Mouse (Mus musculus) hindbrain, embryonic 16.5 days (tissue): Measurements from ENCODE around the gene Polr3g. TPM values are rescaled to one million over a fixed set of nuclear protein-coding genes. Genes with fewer than 3 reads are reported as not detected.
A peak's percentile ranks its signal among the peaks of the same experiment; 100 is the strongest.

ENCODE experiments used
- ATAC-seq: fragments of 200-750 bp; cut with Nextera tagmentation; 2 replicates; pipeline ENCODE4 v1.8.0; 2017; ENCODE audit warnings: moderate TSS enrichment, moderate library complexity
- H3K27ac ChIP-seq: fragments of 300-500 bp; sonication (generic); 2 replicates; pipeline ENCODE4 v1.5.1; 2014; ENCODE audit warnings: low read depth, mild to moderate bottlenecking, control low read depth, low read length, moderate library complexity
- H3K27me3 ChIP-seq: fragments of 300-500 bp; sonication (generic); replicated peaks from 2 replicates; pipeline ENCODE4 v1.6.1; 2014; ENCODE audit warnings: low read length; ENCODE audit not compliant: control insufficient read depth, insufficient read depth
- H3K36me3 ChIP-seq: fragments of 300-500 bp; sonication (generic); 2 replicates; pipeline ENCODE4 v1.6.1; 2014; ENCODE audit warnings: mild to moderate bottlenecking, low read length, moderate library complexity, mixed read lengths; ENCODE audit not compliant: control insufficient read depth, insufficient read depth
- H3K4me1 ChIP-seq: fragments of 300-500 bp; sonication (generic); 2 replicates; pipeline ENCODE4 v1.6.1; 2014; ENCODE audit warnings: low read depth, low read length; ENCODE audit not compliant: control insufficient read depth, insufficient read depth
- H3K4me2 ChIP-seq: fragments of 300-500 bp; sonication (generic); 2 replicates; pipeline ENCODE4 v1.6.1; 2014; ENCODE audit warnings: mild to moderate bottlenecking, low read length, control low read depth, moderate library complexity
- H3K4me3 ChIP-seq: fragments of 300-500 bp; sonication (generic); 2 replicates; pipeline ENCODE4 v1.5.1; 2014; ENCODE audit warnings: mild to moderate bottlenecking, low read length, control low read depth, moderate library complexity
- H3K9ac ChIP-seq: fragments of 300-500 bp; sonication (generic); 2 replicates; pipeline ENCODE4 v1.6.1; 2014; ENCODE audit warnings: low read depth, mild to moderate bottlenecking, control low read depth, low read length, moderate library complexity
- H3K9me3 ChIP-seq: fragments of 300-500 bp; sonication (generic); 2 replicates; pipeline ENCODE4 v1.6.1; 2014; ENCODE audit warnings: mild to moderate bottlenecking, low read length, moderate library complexity; ENCODE audit not compliant: control insufficient read depth
- WGBS: fragments of 180-500 bp; shearing (Covaris S2); extraction: QIAGEN DNeasy Blood & Tissue Kit; methylation state at CpG from one replicate; pipeline ENCODE4 v1.1.7; 2014; 5-methylcytosine and 5-hydroxymethylcytosine counted together
- polyA plus RNA-seq: library from polyadenylated mRNA; unstranded; fragments of >200 nt; fragmentation: Nextera tagmentation; extraction: Ambion mirVana; gene quantifications from 2 replicates; pipeline ENCODE4 v1.2.1, GENCODE M21; 2015

Gene Polr3g
- polyA plus RNA-seq, 1 experiment from 2014 or later, result 4.9 TPM

- no peaks in the 10 kb centered on the region for H3K36me3 ChIP-seq
- H3K9ac ChIP-seq, result no peak overlapping the region
- H3K4me3 ChIP-seq, result no peak overlapping the region
- H3K27ac ChIP-seq, result no peak overlapping the region
- no peak for ATAC-seq
- H3K4me1 ChIP-seq, result no peaks in the 10 kb centered on the region
- 62% methylated on average over 7 of the region's 7 CpGs for WGBS
- H3K4me2 ChIP-seq, result no peak overlapping the region
- H3K9me3 ChIP-seq, result no peaks in the 10 kb centered on the region
- no peaks in the 10 kb centered on the region for H3K27me3 ChIP-seq
Observed at GRCm38 (mm10) chr13:81703148-81703547, 7.7 kb downstream of the Polr3g start.

GRCm38 (mm10) chr13:81694446-81694845 lies 16.4 kb downstream of the Polr3g start:
- ATAC-seq, result no peak
- no peaks in the 10 kb centered on the region for H3K4me1 ChIP-seq
- H3K27me3 ChIP-seq, result no peaks in the 10 kb centered on the region
- H3K27ac ChIP-seq, result no peak overlapping the region
- no peak overlapping the region for H3K9ac ChIP-seq
- H3K4me3 ChIP-seq, result no peak overlapping the region
- 0 out of 2 replicates have a peak, but pooled peaks cover 2% of the 10 kb centered on the region for H3K9me3 ChIP-seq
- WGBS, result 90% methylated on average over 12 of the region's 12 CpGs
- H3K4me2 ChIP-seq, result no peak overlapping the region
- H3K36me3 ChIP-seq, result 0 out of 2 replicates have a peak, but pooled peaks cover 2% of the 10 kb centered on the region

DNA sequence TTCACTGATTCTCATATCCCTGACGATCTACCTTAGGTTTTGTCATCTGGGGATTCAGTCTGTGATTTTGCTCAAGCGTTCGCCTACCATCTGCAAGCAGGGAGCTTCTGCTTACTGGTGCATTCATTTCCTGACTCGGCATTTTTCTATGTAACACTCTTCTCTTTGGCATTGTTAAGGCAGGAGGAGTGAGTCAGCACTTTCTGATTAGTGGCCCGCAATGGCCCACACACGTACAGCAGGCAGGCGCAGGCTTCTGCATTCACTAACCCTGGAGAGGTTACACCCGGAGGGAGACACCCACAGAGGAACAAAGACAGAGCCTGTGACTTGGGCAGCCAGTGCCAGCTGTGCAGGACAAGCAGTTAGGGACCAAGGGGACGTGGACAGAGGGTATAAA lies 19.2 kb downstream of the Polr3g start:
- no peaks in the 10 kb centered on the region for H3K36me3 ChIP-seq
- no peaks in the 10 kb centered on the region for H3K27me3 ChIP-seq
- H3K9me3 ChIP-seq, result no peaks in the 10 kb centered on the region
- H3K9ac ChIP-seq, result no peak overlapping the region
- H3K4me1 ChIP-seq, result no peaks in the 10 kb centered on the region
- H3K4me2 ChIP-seq, result no peak overlapping the region
- H3K4me3 ChIP-seq, result no peak overlapping the region
- ATAC-seq, result peak; percentile 63; the same call in 1 of the 2 replicates
- 38% methylated on average over 9 of the region's 9 CpGs for WGBS
- no peak overlapping the region for H3K27ac ChIP-seq

DNA sequence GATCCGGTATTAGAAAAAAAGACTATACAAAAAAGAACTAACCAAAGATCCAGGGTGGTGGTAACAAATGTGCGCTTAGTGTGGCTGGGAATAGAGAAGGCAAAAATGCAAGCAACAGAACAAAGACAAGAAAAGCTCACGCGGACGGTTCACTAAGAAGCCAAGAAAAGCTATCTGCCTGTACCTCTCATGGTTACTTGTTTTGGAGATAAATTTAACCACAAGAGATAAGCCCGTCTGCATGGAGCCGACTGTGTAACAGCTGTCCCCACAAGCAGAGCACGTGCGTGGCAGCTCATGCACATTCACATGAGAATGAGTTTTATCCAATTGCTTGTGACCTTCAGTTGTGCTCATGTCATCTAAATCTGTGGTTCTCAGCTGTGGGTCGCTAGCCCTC lies 20.3 kb downstream of the Polr3g start:
- no peaks in the 10 kb centered on the region for H3K36me3 ChIP-seq
- H3K4me3 ChIP-seq, result no peak overlapping the region
- WGBS, result 82% methylated on average over 10 of the region's 10 CpGs
- H3K27me3 ChIP-seq, result no peaks in the 10 kb centered on the region
- no peak overlapping the region for H3K4me2 ChIP-seq
- ATAC-seq, result no peak
- H3K9me3 ChIP-seq, result no peaks in the 10 kb centered on the region
- no peaks in the 10 kb centered on the region for H3K4me1 ChIP-seq
- H3K27ac ChIP-seq, result no peak overlapping the region
- no peak overlapping the region for H3K9ac ChIP-seq

DNA sequence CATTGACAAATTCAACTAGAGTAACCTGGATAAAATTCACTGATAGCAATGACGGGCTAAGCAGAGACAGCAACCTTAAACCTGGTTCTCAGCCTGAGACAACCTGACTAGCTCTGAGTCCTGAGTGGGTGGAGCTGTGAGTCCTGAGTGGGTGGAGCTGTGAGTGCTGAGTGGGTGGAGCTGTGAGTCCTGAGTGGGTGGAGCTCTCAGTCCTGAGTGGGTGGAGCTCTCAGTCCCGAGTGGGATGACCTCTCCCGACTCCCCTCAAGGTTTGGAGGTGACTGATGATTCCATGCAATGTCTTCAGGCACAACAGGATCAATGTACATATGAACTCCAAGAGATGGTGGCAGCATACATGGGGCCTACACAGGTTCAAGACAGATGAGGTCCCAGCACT lies 21.2 kb downstream of the Polr3g start:
- Histone ChIP-seq H3K27ac (no peak overlapping the region), H3K9ac (no peak overlapping the region), H3K9me3 (no peaks in the 10 kb centered on the region), H3K36me3 (no peaks in the 10 kb centered on the region), H3K4me1 (no peaks in the 10 kb centered on the region), H3K27me3 (no peaks in the 10 kb centered on the region), H3K4me2 (no peak overlapping the region), H3K4me3 (no peak overlapping the region)
- WGBS, result 90% methylated on average over 3 of the region's 3 CpGs
- no peak for ATAC-seq

- no peaks in the 10 kb centered on the region for H3K27me3 ChIP-seq
- no peak overlapping the region for H3K27ac ChIP-seq
- no peak overlapping the region for H3K9ac ChIP-seq
- no peak overlapping the region for H3K4me3 ChIP-seq
- 87% methylated on average over 3 of the region's 3 CpGs for WGBS
- H3K36me3 ChIP-seq, result no peaks in the 10 kb centered on the region
- no peak for ATAC-seq
- no peaks in the 10 kb centered on the region for H3K4me1 ChIP-seq
- H3K4me2 ChIP-seq, result no peak overlapping the region
- no peaks in the 10 kb centered on the region for H3K9me3 ChIP-seq
Observed at GRCm38 (mm10) chr13:81684884-81685283, 25.9 kb downstream of the Polr3g start.

DNA sequence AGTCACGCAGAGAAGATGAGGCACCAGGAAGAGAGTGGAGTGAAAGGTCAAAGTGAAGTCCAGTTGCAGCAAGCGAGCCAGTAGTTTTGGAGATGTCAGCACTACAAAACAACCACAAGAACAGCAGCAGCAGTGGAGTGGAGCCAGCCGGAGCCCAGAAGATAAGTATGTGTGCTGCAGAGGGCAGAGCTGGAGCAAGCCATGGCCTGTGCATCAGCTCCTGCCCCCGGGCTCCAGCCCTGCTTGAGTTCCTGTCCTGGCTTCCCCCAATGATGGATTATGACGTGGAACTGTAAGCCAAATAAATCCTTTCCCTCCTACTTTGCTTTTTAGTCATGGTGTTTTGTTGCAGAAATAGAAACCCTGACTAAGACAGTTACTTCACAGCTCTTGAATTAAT lies 26.6 kb downstream of the Polr3g start:
- Histone ChIP-seq H3K36me3 (no peaks in the 10 kb centered on the region), H3K9ac (no peak overlapping the region), H3K4me2 (no peak overlapping the region), H3K4me3 (no peak overlapping the region), H3K27me3 (no peaks in the 10 kb centered on the region), H3K27ac (no peak overlapping the region), H3K4me1 (no peaks in the 10 kb centered on the region), H3K9me3 (no peaks in the 10 kb centered on the region)
- no peak for ATAC-seq
- 89% methylated on average over 5 of the region's 5 CpGs for WGBS

- no peak for ATAC-seq
- H3K27ac ChIP-seq, result no peak overlapping the region
- WGBS, result over 99% methylated on average over 3 of the region's 3 CpGs
Observed at GRCm38 (mm10) chr13:81683107-81683506, 27.7 kb downstream of the Polr3g start.

DNA sequence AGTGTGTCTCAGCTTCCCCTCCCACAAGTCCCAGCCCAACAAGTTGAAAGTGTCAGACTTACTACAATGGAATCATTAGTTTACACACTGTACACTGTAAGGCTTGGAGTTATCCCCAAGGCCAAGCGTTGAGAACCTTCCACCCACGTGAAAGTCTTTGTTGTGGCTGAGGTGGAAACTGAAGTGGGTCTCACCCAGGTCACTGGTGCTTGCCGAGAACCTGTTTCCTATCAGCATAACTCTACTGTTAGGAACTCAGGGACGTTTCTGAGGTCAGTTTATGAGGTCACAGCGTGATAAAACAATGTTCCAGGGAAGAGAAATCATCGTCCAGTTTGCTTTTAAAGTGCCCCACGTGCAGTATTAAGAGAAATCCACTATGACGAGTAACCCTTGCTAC lies 35.5 kb downstream of the Polr3g start:
- ATAC-seq, result no peak

More at GRCm38 (mm10) chr13:81683107-81683506, 27.7 kb downstream of the Polr3g start:
- H3K27me3 ChIP-seq, result no peaks in the 10 kb centered on the region
- H3K9me3 ChIP-seq, result no peaks in the 10 kb centered on the region
- H3K4me2 ChIP-seq, result no peak overlapping the region
- no peaks in the 10 kb centered on the region for H3K36me3 ChIP-seq
- H3K4me1 ChIP-seq, result no peaks in the 10 kb centered on the region
- H3K4me3 ChIP-seq, result no peak overlapping the region
- H3K9ac ChIP-seq, result no peak overlapping the region

GRCm38 (mm10) chr13:81667713-81668112 lies 43.1 kb downstream of the Polr3g start:
- no peak for ATAC-seq
- no peak overlapping the region for H3K27ac ChIP-seq
- H3K27me3 ChIP-seq, result no peaks in the 10 kb centered on the region
- peaks cover 16% of the 10 kb centered on the region for H3K36me3 ChIP-seq
- H3K4me3 ChIP-seq, result no peak overlapping the region
- H3K4me2 ChIP-seq, result no peak overlapping the region
- H3K4me1 ChIP-seq, result no peaks in the 10 kb centered on the region
- H3K9me3 ChIP-seq, result no peaks in the 10 kb centered on the region
- H3K9ac ChIP-seq, result no peak overlapping the region
- 92% methylated on average over 5 of the region's 5 CpGs for WGBS

More for the DNA sequence above, 35.5 kb downstream of the Polr3g start:
- H3K27ac ChIP-seq, result no peak overlapping the region
- no peak overlapping the region for H3K9ac ChIP-seq
- H3K4me2 ChIP-seq, result no peak overlapping the region
- H3K9me3 ChIP-seq, result no peaks in the 10 kb centered on the region
- peaks cover 9% of the 10 kb centered on the region; the same call in 1 of the 2 replicates for H3K36me3 ChIP-seq
- 88% methylated on average over 8 of the region's 8 CpGs for WGBS
- no peaks in the 10 kb centered on the region for H3K4me1 ChIP-seq
- no peak overlapping the region for H3K4me3 ChIP-seq
- H3K27me3 ChIP-seq, result no peaks in the 10 kb centered on the region
